Mouse (Mus musculus): Measurements from ENCODE around the gene Dnajc27. TPM values are rescaled to one million over a fixed set of nuclear protein-coding genes. Genes with fewer than 3 reads are reported as not detected.

Dnajc27 gene
- polyA plus RNA-seq, 1 experiment, result 4.0 TPM

GRCm38 (mm10) chr12:4157466-4157865, 75.1 kb downstream of the Dnajc27 start:
- Histone ChIP-seq H3ac (ENCODE audit: control insufficient read depth, insufficient read length, low read depth) (no peak overlapping the region), H3K4me3 (ENCODE audit: insufficient read depth, poor library complexity, severe bottlenecking) (no peak overlapping the region), H3K36me3 (ENCODE audit: control insufficient read depth, insufficient read depth) (no peaks in the 10 kb centered on the region), H3K79me2 (ENCODE audit: control insufficient read depth, insufficient read depth) (no peaks in the 10 kb centered on the region), H3K79me3 (ENCODE audit: low read depth) (no peaks in the 10 kb centered on the region), H3K27me3 (ENCODE audit: control insufficient read depth, insufficient read depth, insufficient read length) (no peaks in the 10 kb centered on the region)
- TF ChIP-seq CTCF (IDR thresholded peaks at IDR 0.05; ENCODE audit: control insufficient read depth, insufficient read depth, insufficient read length), result no peak
- TF ChIP-seq MYOD1 (IDR thresholded peaks at IDR 0.05; ENCODE audit: control insufficient read depth, insufficient read length, low read depth), result no peak
- no peak for TF ChIP-seq MAX (IDR thresholded peaks at IDR 0.05)
- no peak for TF ChIP-seq CEBPB (IDR thresholded peaks at IDR 0.05; ENCODE audit: low read depth)
- no peak for TF ChIP-seq MYOG (IDR thresholded peaks at IDR 0.05; ENCODE audit: control insufficient read depth, extremely low read depth, insufficient read length)
- no peak for TF ChIP-seq FOSL1 (IDR thresholded peaks at IDR 0.05; ENCODE audit: insufficient read depth, low read length, poor library complexity, severe bottlenecking)
- TF ChIP-seq USF1 (IDR thresholded peaks at IDR 0.05; ENCODE audit: low read depth), result no peak

GRCm38 (mm10) chr12:4158179-4158578, 75.8 kb downstream of the Dnajc27 start:
- Histone ChIP-seq H3K79me3 (ENCODE audit: low read depth) (no peaks in the 10 kb centered on the region), H3ac (ENCODE audit: control insufficient read depth, insufficient read length, low read depth) (no peak overlapping the region), H3K79me2 (ENCODE audit: control insufficient read depth, insufficient read depth) (no peaks in the 10 kb centered on the region), H3K36me3 (ENCODE audit: control insufficient read depth, insufficient read depth) (no peaks in the 10 kb centered on the region), H3K4me3 (ENCODE audit: insufficient read depth, poor library complexity, severe bottlenecking) (no peak overlapping the region), H3K27me3 (ENCODE audit: control insufficient read depth, insufficient read depth, insufficient read length) (no peaks in the 10 kb centered on the region)
- TF ChIP-seq MYOD1 (IDR thresholded peaks at IDR 0.05; ENCODE audit: control insufficient read depth, insufficient read length, low read depth), result no peak
- TF ChIP-seq USF1 (IDR thresholded peaks at IDR 0.05; ENCODE audit: low read depth), result no peak
- no peak for TF ChIP-seq FOSL1 (IDR thresholded peaks at IDR 0.05; ENCODE audit: insufficient read depth, low read length, poor library complexity, severe bottlenecking)
- no peak for TF ChIP-seq MYOG (IDR thresholded peaks at IDR 0.05; ENCODE audit: control insufficient read depth, extremely low read depth, insufficient read length)
- TF ChIP-seq CEBPB (IDR thresholded peaks at IDR 0.05; ENCODE audit: low read depth), result no peak
- TF ChIP-seq MAX (IDR thresholded peaks at IDR 0.05), result no peak
- no peak for TF ChIP-seq CTCF (IDR thresholded peaks at IDR 0.05; ENCODE audit: control insufficient read depth, insufficient read depth, insufficient read length)

- Histone ChIP-seq H3K27me3 (ENCODE audit: control insufficient read depth, insufficient read depth, insufficient read length) (no peaks in the 10 kb centered on the region), H3K79me2 (ENCODE audit: control insufficient read depth, insufficient read depth) (no peaks in the 10 kb centered on the region), H3K4me3 (ENCODE audit: insufficient read depth, poor library complexity, severe bottlenecking) (no peak overlapping the region), H3K79me3 (ENCODE audit: low read depth) (no peaks in the 10 kb centered on the region), H3K36me3 (ENCODE audit: control insufficient read depth, insufficient read depth) (no peaks in the 10 kb centered on the region), H3ac (ENCODE audit: control insufficient read depth, insufficient read length, low read depth) (no peak overlapping the region)
- TF ChIP-seq USF1 (IDR thresholded peaks at IDR 0.05; ENCODE audit: low read depth) (no peak), MYOG (IDR thresholded peaks at IDR 0.05; ENCODE audit: control insufficient read depth, extremely low read depth, insufficient read length) (no peak), CTCF (IDR thresholded peaks at IDR 0.05; ENCODE audit: control insufficient read depth, insufficient read depth, insufficient read length) (no peak), MAX (IDR thresholded peaks at IDR 0.05) (no peak), CEBPB (IDR thresholded peaks at IDR 0.05; ENCODE audit: low read depth) (no peak), FOSL1 (IDR thresholded peaks at IDR 0.05; ENCODE audit: insufficient read depth, low read length, poor library complexity, severe bottlenecking) (no peak), MYOD1 (IDR thresholded peaks at IDR 0.05; ENCODE audit: control insufficient read depth, insufficient read length, low read depth) (no peak)
Measured at GRCm38 (mm10) chr12:4158868-4159632, 76.7 kb downstream of the Dnajc27 start.

Other genes starting within 250 kb of the Dnajc27 start
- gene Pomc, start 127.6 kb upstream of the Dnajc27 start, polyA plus RNA-seq (2012; fragmentation: generic; extraction: Trizol), result 0.11 TPM
- 0.09 TPM for gene Efr3b, start 43.7 kb upstream of the Dnajc27 start, polyA plus RNA-seq (2012; fragmentation: generic; extraction: Trizol)
- 2.1 TPM for gene Adcy3, start 50.5 kb downstream of the Dnajc27 start, polyA plus RNA-seq (2012; fragmentation: generic; extraction: Trizol)
- gene Ptrhd1, start 151.4 kb downstream of the Dnajc27 start, polyA plus RNA-seq (2012; fragmentation: generic; extraction: Trizol), result 4.1 TPM
- 11.8 TPM for gene Cenpo, start 151.7 kb downstream of the Dnajc27 start, polyA plus RNA-seq (2012; fragmentation: generic; extraction: Trizol)